Mouse (Mus musculus) mesoderm, embryonic 11.5 days (tissue): ENCODE data around the gene Krt25.

Experiments
- DNase-seq: peaks from one replicate; pipeline ENCODE4 v3.0.0-alpha.2; 2012; ENCODE audit warnings: low read depth, low spot score

Krt25 gene

GRCm38 (mm10) chr11:99279986-99280385 lies 42.8 kb downstream of the Krt25 start:
- DNase-seq: no peak

- DNase-seq: no peak
Measured at GRCm38 (mm10) chr11:99276786-99277185, 46.0 kb downstream of the Krt25 start.

GRCm38 (mm10) chr11:99275624-99276023 lies 47.1 kb downstream of the Krt25 start:
- DNase-seq: no peak

GRCm38 (mm10) chr11:99272721-99273120 lies 50.0 kb downstream of the Krt25 start:
- DNase-seq: no peak

GRCm38 (mm10) chr11:99269192-99269591 lies 53.6 kb downstream of the Krt25 start:
- no peak for DNase-seq

GRCm38 (mm10) chr11:99265796-99266195 lies 57.0 kb downstream of the Krt25 start:
- peak; percentile 25 for DNase-seq
